Comparison of ENCODE assay signal across 33 mouse cellular contexts in the genomic region with DNA sequence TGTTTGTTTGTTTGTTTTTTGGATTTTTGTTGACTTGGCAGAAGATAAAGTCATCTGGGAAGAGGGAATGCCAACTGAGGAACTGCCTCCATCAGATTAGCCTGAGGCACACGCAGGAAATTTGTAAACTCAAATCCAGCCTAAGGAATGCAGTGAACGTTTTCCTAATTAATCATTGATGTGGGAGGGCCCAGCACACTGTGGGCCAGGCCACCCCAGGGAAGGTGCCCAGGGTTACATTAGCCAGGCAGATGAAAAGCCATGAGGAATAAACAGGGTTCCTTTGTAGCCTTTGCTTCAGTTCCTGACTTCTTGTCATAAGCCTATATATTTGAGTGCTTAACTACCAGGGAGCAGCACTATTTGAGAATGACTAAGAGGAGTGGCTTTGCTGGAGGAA. TPM values are rescaled to one million over a fixed set of nuclear protein-coding genes. Genes with fewer than 3 reads are reported as not detected.
DNase-seq lines count a peak whose midpoint lies in the region; ATAC-seq and TF ChIP-seq lines count a peak whose summit lies in the region.
"Had no signal": no experiment of that assay in that cellular context is flagged by ENCODE, and none has a peak within 500 bp of the region (broad histone marks: within the 10 kb centered on the region; RNA-seq: fewer than 3 reads in every experiment).

No protein-coding gene starts in this region.

- H3K36me3 ChIP-seq in kidney, adult 2 months (ENCODE audit: control insufficient read depth, insufficient read depth, low read length) = no peaks in the 10 kb centered on the region
- no peaks in the 10 kb centered on the region for H3K36me3 ChIP-seq in kidney, embryonic 14.5 days (ENCODE audit: control insufficient read depth, insufficient read depth, low read length)
- no peaks in the 10 kb centered on the region for H3K36me3 ChIP-seq in kidney, embryonic 16.5 days (ENCODE audit: insufficient read depth, low read length)
- H3K36me3 ChIP-seq in heart, adult 2 months (ENCODE audit: control insufficient read depth, insufficient read depth, low read length) = no peaks in the 10 kb centered on the region
- H3K36me3 ChIP-seq: embryonic facial prominence, embryonic 12.5 days; embryonic facial prominence, embryonic 15.5 days; heart, embryonic 10.5 days; heart, embryonic 13.5 days; hindbrain, embryonic 12.5 days; hindbrain, embryonic 15.5 days had no signal

- no peak for TF ChIP-seq EP300 in heart, adult 2 months (IDR thresholded peaks at IDR 0.05; ENCODE audit: insufficient read depth, low read depth, low read length)

- peak; percentile 31 for DNase-seq in kidney, adult 2 months
- DNase-seq in kidney, postnatal 10 days = no peak
- peak; percentile 79 for DNase-seq in Muller cell, postnatal 12 days (ENCODE audit: inconsistent ontology term)
- peak; percentile 31 to 32 for DNase-seq in kidney, postnatal 36 days
- DNase-seq in adrenal gland, adult 8-10 months = no peak
- DNase-seq in heart, adult 2 months = no peak
- DNase-seq: adrenal gland, postnatal 14 days; cerebellum, adult 11 months; cerebellum, adult 2 months; cerebellum, adult 9-11 months; cerebellum, postnatal 25 days; gastrocnemius, postnatal 25 days; heart, adult 18-20 months; heart, postnatal 14 days; heart, postnatal 4 days had no signal

- no peaks in the 10 kb centered on the region; the same call in 1 of the 2 replicates for H3K4me1 ChIP-seq in kidney, adult 2 months (ENCODE audit: control insufficient read depth, insufficient read depth, low read length)
- no peaks in the 10 kb centered on the region for H3K4me1 ChIP-seq in kidney, embryonic 14.5 days (ENCODE audit: control insufficient read depth, insufficient read depth, low read length)
- peaks cover 3% of the 10 kb centered on the region; the same call in 1 of the 2 replicates for H3K4me1 ChIP-seq in kidney, embryonic 16.5 days (ENCODE audit: insufficient read depth, low read length)
- no peaks in the 10 kb centered on the region for H3K4me1 ChIP-seq in heart, adult 2 months (ENCODE audit: control insufficient read depth, insufficient read depth, low read length)
- H3K4me1 ChIP-seq: embryonic facial prominence, embryonic 12.5 days; embryonic facial prominence, embryonic 15.5 days had no signal

- ATAC-seq in kidney, embryonic 14.5 days (ENCODE audit: low FRiP score, low TSS enrichment) = no peak
- ATAC-seq in kidney, embryonic 16.5 days (ENCODE audit: low FRiP score, low TSS enrichment) = 0 out of 2 replicates have a peak, but pooled peaks have one; percentile 54
- ATAC-seq: CD4-positive, CD25-positive, alpha-beta regulatory T cell, adult 4 months; forebrain, embryonic 14.5 days had no signal

- H3K9ac ChIP-seq in kidney, embryonic 14.5 days (ENCODE audit: low read depth, low read length) = no peak overlapping the region
- H3K9ac ChIP-seq in kidney, embryonic 16.5 days (replicated peaks; ENCODE audit: low read length) = no peak overlapping the region
- H3K9ac ChIP-seq in heart, adult 2 months (ENCODE audit: low read depth, low read length) = no peak overlapping the region
- H3K9ac ChIP-seq: embryonic facial prominence, embryonic 12.5 days; embryonic facial prominence, embryonic 15.5 days; heart, embryonic 13.5 days; hindbrain, embryonic 12.5 days; hindbrain, embryonic 15.5 days had no signal

- TF ChIP-seq CTCF in kidney, adult 2 months (conservative IDR thresholded peaks at IDR 0.05; ENCODE audit: insufficient read depth, insufficient read length, low read depth, low read length) = no peak
- no peak for TF ChIP-seq CTCF in heart, adult 2 months (IDR thresholded peaks at IDR 0.05)

- H3K27me3 ChIP-seq in kidney, adult 2 months (replicated peaks; ENCODE audit: control insufficient read depth, insufficient read depth, low read length) = no peaks in the 10 kb centered on the region
- H3K27me3 ChIP-seq in kidney, embryonic 14.5 days (ENCODE audit: control insufficient read depth, insufficient read depth, low read length) = no peaks in the 10 kb centered on the region
- no peaks in the 10 kb centered on the region for H3K27me3 ChIP-seq in kidney, embryonic 16.5 days (ENCODE audit: insufficient read depth, low read length)
- H3K27me3 ChIP-seq in heart, adult 2 months (ENCODE audit: control insufficient read depth, insufficient read depth, low read length) = no peaks in the 10 kb centered on the region
- H3K27me3 ChIP-seq: embryonic facial prominence, embryonic 12.5 days; embryonic facial prominence, embryonic 15.5 days; heart, embryonic 13.5 days; hindbrain, embryonic 12.5 days; hindbrain, embryonic 15.5 days had no signal

- 19% methylated on average over 2 of the region's 2 CpGs for WGBS in kidney, adult 2 months
- WGBS in kidney, embryonic 14.5 days = 19% methylated on average over 2 of the region's 2 CpGs
- WGBS in kidney, embryonic 16.5 days = 14% methylated on average over 2 of the region's 2 CpGs
- WGBS in heart, adult 2 months = 65% methylated on average over 2 of the region's 2 CpGs

- intact Hi-C loops in heart, adult 2 months (cut with DNase I) = no loop called here

- no peaks in the 10 kb centered on the region for H3K79me2 ChIP-seq in heart, adult 2 months (replicated peaks; ENCODE audit: control insufficient read depth, insufficient read depth, low read length)

- H3K4me2 ChIP-seq in kidney, embryonic 14.5 days (replicated peaks; ENCODE audit: low read depth, low read length) = no peak overlapping the region
- H3K4me2 ChIP-seq in kidney, embryonic 16.5 days (replicated peaks; ENCODE audit: low read depth, low read length) = no peak overlapping the region
- H3K4me2 ChIP-seq: embryonic facial prominence, embryonic 12.5 days; embryonic facial prominence, embryonic 15.5 days; heart, embryonic 13.5 days; hindbrain, embryonic 12.5 days; hindbrain, embryonic 15.5 days had no signal

- no peak overlapping the region for H3K4me3 ChIP-seq in kidney, adult 2 months (ENCODE audit: insufficient read depth, low read depth, low read length)
- no peak overlapping the region for H3K4me3 ChIP-seq in kidney, embryonic 14.5 days (ENCODE audit: low read length)
- no peak overlapping the region for H3K4me3 ChIP-seq in kidney, embryonic 16.5 days (ENCODE audit: low read length)
- H3K4me3 ChIP-seq in heart, adult 2 months = no peak overlapping the region
- H3K4me3 ChIP-seq: embryonic facial prominence, embryonic 12.5 days; embryonic facial prominence, embryonic 15.5 days; heart, embryonic 10.5 days; heart, embryonic 13.5 days; hindbrain, embryonic 12.5 days; hindbrain, embryonic 15.5 days had no signal

- H3K27ac ChIP-seq in kidney, adult 2 months (ENCODE audit: insufficient read depth, low read depth, low read length) = no peak overlapping the region
- no peak overlapping the region for H3K27ac ChIP-seq in kidney, embryonic 14.5 days (ENCODE audit: low read depth, low read length)
- H3K27ac ChIP-seq in kidney, embryonic 16.5 days (ENCODE audit: low read length) = no peak overlapping the region
- no peak overlapping the region for H3K27ac ChIP-seq in heart, adult 2 months
- H3K27ac ChIP-seq: embryonic facial prominence, embryonic 12.5 days; embryonic facial prominence, embryonic 15.5 days; heart, embryonic 10.5 days; heart, embryonic 13.5 days; hindbrain, embryonic 12.5 days; hindbrain, embryonic 15.5 days had no signal

- H3K9me3 ChIP-seq in kidney, embryonic 14.5 days (ENCODE audit: control insufficient read depth, low read length) = peaks cover 7% of the 10 kb centered on the region; the same call in 1 of the 2 replicates
- peaks cover 19% of the 10 kb centered on the region; the same call in 1 of the 2 replicates for H3K9me3 ChIP-seq in kidney, embryonic 16.5 days (ENCODE audit: low read length)
- H3K9me3 ChIP-seq: embryonic facial prominence, embryonic 15.5 days; heart, embryonic 10.5 days had no signal

- TF ChIP-seq POLR2A in kidney, adult 2 months (IDR thresholded peaks at IDR 0.05; ENCODE audit: low read depth, low read length) = no peak
- no peak for TF ChIP-seq POLR2A in heart, adult 2 months (IDR thresholded peaks at IDR 0.05; ENCODE audit: insufficient read depth, low read depth, low read length)

RNA-seq across cellular contexts. Expression of a gene that starts 44.1 kb away (rescaled TPM):
- polyA plus RNA-seq in kidney, adult 2 months (2012; rRNA removed) = 0.09 and 0.15 TPM in 2 replicates
- polyA plus RNA-seq in kidney, embryonic 14.5 days (2014; fragmentation: Nextera tagmentation; extraction: Ambion mirVana) = not detected in 2 replicates
- polyA plus RNA-seq in kidney, embryonic 16.5 days (2015; fragmentation: Nextera tagmentation; extraction: Ambion mirVana) = not detected in 2 replicates
- total RNA-seq in adrenal gland, adult 8-10 months (2022) = not detected
- total RNA-seq in heart, adult 2 months (2021) = not detected
- polyA plus RNA-seq in heart, adult 2 months (2012; rRNA removed) = 0.04 TPM in 1 of 2 replicates, not detected in the other
- total RNA-seq: adrenal gland, adult 18-20 months; adrenal gland, postnatal 14 days; adrenal gland, postnatal 4 days; common myeloid progenitor, adult 5-6 weeks; gastrocnemius, adult 8-10 months; gastrocnemius, postnatal 25 days; heart, adult 18-20 months; heart, postnatal 14 days; heart, postnatal 4 days; MEL had no signal
- polyA plus RNA-seq: C2C12; CD4-positive, CD25-positive, alpha-beta regulatory T cell, adult 4 months; cerebellum, adult 2 months; embryonic facial prominence, embryonic 12.5 days; embryonic facial prominence, embryonic 15.5 days; forebrain, embryonic 11.5 days; forebrain, embryonic 14.5 days; heart, embryonic 13.5 days; heart, embryonic 16.5 days; hindbrain, embryonic 12.5 days; hindbrain, embryonic 15.5 days had no signal

RNA-seq across cellular contexts. Expression of a gene that starts 58.8 kb away (rescaled TPM):
- polyA plus RNA-seq in kidney, adult 2 months (2012; rRNA removed) = 6.7 and 7.5 TPM in 2 replicates
- polyA plus RNA-seq in kidney, embryonic 14.5 days (2014; fragmentation: Nextera tagmentation; extraction: Ambion mirVana) = 15.8 and 23.6 TPM in 2 replicates
- 25.7 and 26.4 TPM in 2 replicates for polyA plus RNA-seq in kidney, embryonic 16.5 days (2015; fragmentation: Nextera tagmentation; extraction: Ambion mirVana)
- total RNA-seq in adrenal gland, adult 8-10 months (2022) = 10 to 100 TPM in 1 of 4 experiments, 1 to 10 TPM in 3; 6.2 to 10.4 (median 7.4) TPM
- under 1 TPM; 0.16 to 0.34 TPM for total RNA-seq in heart, adult 2 months (2021)
- polyA plus RNA-seq in heart, adult 2 months (2012; rRNA removed) = 0.49 and 0.88 TPM in 2 replicates
- total RNA-seq: common myeloid progenitor, adult 5-6 weeks; MEL had no signal

Comparison
In these comparisons a context has a peak if more than half of its experiments do, and no peak if none do; other contexts are left out.
1. DNase-seq: peak in kidney, adult 2 months (single experiment), Muller cell, postnatal 12 days (single experiment) and kidney, postnatal 36 days (2 of 2); none in kidney, postnatal 10 days (single experiment), adrenal gland, adult 8-10 months (single experiment) and heart, adult 2 months (0 of 2).